Mouse (Mus musculus) stomach, postnatal 0 days (tissue): ENCODE measurements around the gene BC030499. TPM values are rescaled to one million over a fixed set of nuclear protein-coding genes. Genes with fewer than 3 reads are reported as not detected.
A peak's percentile ranks its signal among the peaks of the same experiment; 100 is the strongest.

Source experiments
- ATAC-seq: fragments of 200-750 bp; cut with Nextera tagmentation; 2 replicates; pipeline ENCODE4 v1.8.0; 2017; ENCODE audit not compliant: low FRiP score, low TSS enrichment
- DNase-seq: peaks from one replicate; pipeline ENCODE4 v3.0.0-alpha.2; 2016; ENCODE audit warnings: low spot score
- H3K27ac ChIP-seq: fragments of 300-500 bp; sonication (generic); replicated peaks from 2 replicates; pipeline ENCODE4 v1.5.1; 2014; ENCODE audit warnings: mild to moderate bottlenecking, control low read depth
- H3K27me3 ChIP-seq: fragments of 300-500 bp; sonication (generic); 2 replicates; pipeline ENCODE4 v1.6.1; 2014; ENCODE audit warnings: low read length; ENCODE audit not compliant: control insufficient read depth, insufficient read depth
- H3K36me3 ChIP-seq: fragments of 300-500 bp; sonication (generic); 2 replicates; pipeline ENCODE4 v1.6.1; 2014; ENCODE audit warnings: low read length, mixed read lengths; ENCODE audit not compliant: control insufficient read depth, insufficient read depth
- H3K4me1 ChIP-seq: fragments of 300-500 bp; sonication (generic); replicated peaks from 2 replicates; pipeline ENCODE4 v1.6.1; 2014; ENCODE audit warnings: antibody characterized with exemption; ENCODE audit not compliant: control insufficient read depth, insufficient read depth
- H3K4me2 ChIP-seq: fragments of 300-500 bp; sonication (generic); replicated peaks from 2 replicates; pipeline ENCODE4 v1.6.1; 2014; ENCODE audit warnings: low read depth, mild to moderate bottlenecking, control low read depth, moderate library complexity
- H3K4me3 ChIP-seq: fragments of 300-500 bp; sonication (generic); 2 replicates; pipeline ENCODE4 v1.5.1; 2014; ENCODE audit warnings: low read depth, low read length, control low read depth
- H3K9ac ChIP-seq: fragments of 300-500 bp; sonication (generic); 2 replicates; pipeline ENCODE4 v1.6.1; 2014; ENCODE audit warnings: mild to moderate bottlenecking, low read length, control low read depth, mixed read lengths
- H3K9me3 ChIP-seq: fragments of 300-500 bp; sonication (generic); 2 replicates; pipeline ENCODE4 v1.6.1; 2016; ENCODE audit warnings: low read length; ENCODE audit not compliant: control insufficient read depth
- CTCF ChIP-seq: IDR thresholded peaks from 2 replicates; pipeline ENCODE4 v1.5.1; 2016; ENCODE audit warnings: antibody characterized with exemption, low read depth, mild to moderate bottlenecking, moderate library complexity
- EP300 ChIP-seq: optimal IDR thresholded peaks from 2 replicates; pipeline ENCODE3; 2016; ENCODE audit warnings: antibody characterized with exemption
- WGBS: fragments of 180-500 bp; shearing (Covaris S2); extraction: QIAGEN DNeasy Blood & Tissue Kit; methylation state at CpG from one replicate; pipeline ENCODE4 v1.1.7; 2014; 5-methylcytosine and 5-hydroxymethylcytosine counted together
- polyA plus RNA-seq: library from polyadenylated mRNA; unstranded; fragments of >200 nt; fragmentation: Nextera tagmentation; extraction: Ambion mirVana; gene quantifications from 2 replicates; pipeline ENCODE4 v1.2.1, GENCODE M21; 2015

Gene BC030499
- polyA plus RNA-seq, 1 experiment from 2014 or later: not detected

GRCm38 (mm10) chr11:78313662-78314061, 23.0 kb downstream of the BC030499 start:
- WGBS: 87% methylated on average over 2 of the region's 2 CpGs
- H3K27me3 ChIP-seq: no peaks in the 10 kb centered on the region
- TF ChIP-seq CTCF (no peak), EP300 (no peak)
- H3K9me3 ChIP-seq: no peaks in the 10 kb centered on the region
- H3K9ac ChIP-seq: no peak overlapping the region
- no peak overlapping the region for H3K4me3 ChIP-seq
- H3K4me1 ChIP-seq: no peaks in the 10 kb centered on the region
- DNase-seq: no peak
- ATAC-seq: no peak
- H3K36me3 ChIP-seq: peaks cover 12% of the 10 kb centered on the region
- H3K27ac ChIP-seq: no peak overlapping the region
- H3K4me2 ChIP-seq: no peak overlapping the region

- WGBS: 87% methylated on average over 2 of the region's 2 CpGs
Observed at GRCm38 (mm10) chr11:78318411-78318810, 27.8 kb downstream of the BC030499 start.

GRCm38 (mm10) chr11:78322076-78322831, 31.6 kb downstream of the BC030499 start:
- Histone ChIP-seq H3K36me3 (no peaks in the 10 kb centered on the region), H3K9me3 (no peaks in the 10 kb centered on the region), H3K4me3 (no peak overlapping the region), H3K4me1 (no peaks in the 10 kb centered on the region), H3K9ac (no peak overlapping the region), H3K27me3 (no peaks in the 10 kb centered on the region), H3K4me2 (peak overlapping the region; percentile 45), H3K27ac (0 out of 2 replicates have a peak overlapping the region, but pooled peaks have one; percentile 18)
- 30% methylated on average over 2 of the region's 2 CpGs for WGBS
- TF ChIP-seq EP300 (no peak), CTCF (no peak)
- no peak for DNase-seq
- ATAC-seq: peak; percentile 43

More at GRCm38 (mm10) chr11:78318411-78318810, 27.8 kb downstream of the BC030499 start:
- Histone ChIP-seq H3K27ac (no peak overlapping the region), H3K27me3 (no peaks in the 10 kb centered on the region), H3K4me2 (no peak overlapping the region), H3K4me1 (no peaks in the 10 kb centered on the region), H3K9me3 (no peaks in the 10 kb centered on the region), H3K36me3 (peaks cover 9% of the 10 kb centered on the region; the same call in 1 of the 2 replicates), H3K9ac (no peak overlapping the region), H3K4me3 (no peak overlapping the region)
- no peak for TF ChIP-seq CTCF
- no peak for TF ChIP-seq EP300
- ATAC-seq: no peak
- no peak for DNase-seq

GRCm38 (mm10) chr11:78322860-78323259, 32.2 kb downstream of the BC030499 start, which contains the start of gene Aldoc:
Aldoc (plus strand) TSS chr11:78322968.
- Histone ChIP-seq H3K4me1 (no peaks in the 10 kb centered on the region), H3K27ac (0 out of 2 replicates have a peak within 1 kb of the TSS, but pooled peaks have one; percentile 24)
- peak; percentile 97 for ATAC-seq

GRCm38 (mm10) chr11:78324000-78324785, 33.6 kb downstream of the BC030499 start:
- Histone ChIP-seq H3K4me1 (peaks cover 5% of the 10 kb centered on the region; the same call in 1 of the 2 replicates), H3K9me3 (no peaks in the 10 kb centered on the region), H3K4me2 (no peak overlapping the region), H3K4me3 (no peak overlapping the region), H3K27me3 (no peaks in the 10 kb centered on the region), H3K27ac (no peak overlapping the region), H3K9ac (no peak overlapping the region), H3K36me3 (no peaks in the 10 kb centered on the region)
- ATAC-seq: no peak
- TF ChIP-seq EP300: no peak
- TF ChIP-seq CTCF: no peak
- DNase-seq: no peak
- 81% methylated on average over 15 of the region's 15 CpGs for WGBS

More at GRCm38 (mm10) chr11:78322860-78323259, 32.2 kb downstream of the BC030499 start, which contains the start of gene Aldoc:
- H3K36me3 ChIP-seq: no peaks in the 10 kb centered on the region
- H3K4me2 ChIP-seq: peak within 1 kb of the TSS; percentile 45
- H3K9ac ChIP-seq: no peak within 1 kb of the TSS
- H3K4me3 ChIP-seq: peak within 1 kb of the TSS; percentile 17; the same call in 1 of the 2 replicates
- TF ChIP-seq EP300 (no peak), CTCF (peak; percentile 13; the same call in 1 of the 2 replicates)
- WGBS: 9% methylated on average over 15 of the region's 15 CpGs
- H3K9me3 ChIP-seq: no peaks in the 10 kb centered on the region
- DNase-seq: peak; percentile 95
- no peaks in the 10 kb centered on the region for H3K27me3 ChIP-seq
